Mouse (Mus musculus): ENCODE results near the gene Syn3.
"Not testable (repeated sequence)": the region's sequence is repeated elsewhere in the genome, so short reads cannot be mapped to it uniquely, and the experiment has no call there.

The Syn3 gene

DNA sequence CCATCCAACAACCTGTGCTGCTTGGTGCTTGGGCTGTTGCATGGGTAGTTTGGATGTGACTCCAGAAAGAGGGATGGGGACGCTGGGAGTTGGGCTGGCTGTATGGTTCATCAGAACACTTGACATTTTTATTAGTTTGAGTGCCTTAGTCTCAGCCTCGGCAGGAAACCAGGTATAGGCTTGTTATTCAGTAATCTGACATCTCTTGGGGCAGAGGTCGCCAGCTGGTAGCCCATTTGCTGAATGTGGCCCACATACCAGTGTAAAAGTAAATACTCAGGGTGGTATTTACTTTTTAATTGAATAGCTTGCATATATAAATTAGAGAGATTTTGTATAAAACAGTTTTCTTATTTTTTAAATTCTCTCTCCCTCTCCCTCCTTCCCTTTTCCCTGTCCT is 343.4 kb downstream of the Syn3 start:
- DNase-seq (ENCODE audit: low read depth, low spot score): no peak

- DNase-seq (ENCODE audit: low read depth, low spot score): no peak
Measured at GRCm38 (mm10) chr10:86153221-86153620, 345.5 kb downstream of the Syn3 start.

DNA sequence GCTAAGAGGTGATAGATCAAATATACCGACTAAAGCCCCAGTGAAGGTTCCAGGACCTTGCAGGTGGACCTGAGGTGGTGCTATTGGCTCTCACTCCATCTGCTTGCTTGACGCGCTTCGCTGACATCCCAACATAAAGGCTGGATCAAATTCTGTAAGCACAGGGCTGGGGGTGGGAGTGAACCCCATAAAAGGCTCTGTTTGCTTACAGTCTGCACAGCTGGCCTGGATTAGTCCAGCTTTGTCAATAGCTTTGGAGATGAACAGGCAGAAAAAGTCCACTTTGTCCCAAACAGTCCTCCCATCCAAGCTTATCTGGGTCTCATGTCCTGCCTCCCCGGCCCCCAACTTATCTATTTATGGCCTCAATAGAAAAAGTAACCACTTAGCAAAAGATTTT is 347.3 kb downstream of the Syn3 start:
- no peak for DNase-seq (ENCODE audit: low read depth, low spot score)

GRCm38 (mm10) chr10:86150076-86150475 is 348.6 kb downstream of the Syn3 start:
- no peak for DNase-seq (ENCODE audit: low read depth, low spot score)

DNA sequence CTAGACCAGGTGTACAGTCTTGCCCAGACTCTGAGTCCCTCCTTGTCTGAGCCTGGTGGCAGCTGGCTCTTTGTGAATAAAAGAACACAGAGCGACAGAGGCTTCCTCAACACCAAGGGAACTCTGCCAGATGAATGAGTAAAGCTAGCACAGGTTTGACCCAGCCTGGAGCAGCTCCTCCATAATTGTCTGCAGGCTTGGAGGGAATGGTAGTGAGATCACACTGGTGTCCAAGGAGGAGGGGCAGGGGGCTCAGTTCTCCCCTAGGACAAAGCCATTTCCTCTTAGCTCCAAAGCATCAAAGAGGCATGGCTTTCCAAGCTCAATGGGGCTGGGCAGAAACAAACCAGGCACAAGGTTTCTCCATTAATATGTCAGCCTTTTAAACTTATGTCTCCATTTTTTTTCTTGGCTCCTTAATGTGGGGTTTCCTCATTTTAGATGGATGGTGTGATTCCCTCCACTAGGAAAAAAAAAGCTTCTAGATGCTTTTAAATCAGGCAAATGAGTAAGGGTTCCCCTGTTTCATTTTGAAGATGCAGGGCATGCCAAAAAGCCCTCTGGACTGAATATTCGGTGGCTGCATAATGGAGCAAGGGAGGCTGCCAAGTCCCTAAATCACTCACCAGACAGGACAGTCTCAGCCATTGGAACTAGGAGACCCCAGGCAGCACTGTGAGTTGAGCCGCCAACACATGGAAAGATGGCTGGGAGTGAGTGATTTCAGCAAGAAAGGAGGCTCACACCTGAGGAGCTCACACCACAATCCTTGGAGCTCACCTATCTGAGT is 349.5 kb downstream of the Syn3 start:
- DNase-seq (ENCODE audit: low read depth, low spot score): no peak

- no peak for DNase-seq (ENCODE audit: low read depth, low spot score)
Measured at GRCm38 (mm10) chr10:86139061-86139681, 359.5 kb downstream of the Syn3 start.

DNA sequence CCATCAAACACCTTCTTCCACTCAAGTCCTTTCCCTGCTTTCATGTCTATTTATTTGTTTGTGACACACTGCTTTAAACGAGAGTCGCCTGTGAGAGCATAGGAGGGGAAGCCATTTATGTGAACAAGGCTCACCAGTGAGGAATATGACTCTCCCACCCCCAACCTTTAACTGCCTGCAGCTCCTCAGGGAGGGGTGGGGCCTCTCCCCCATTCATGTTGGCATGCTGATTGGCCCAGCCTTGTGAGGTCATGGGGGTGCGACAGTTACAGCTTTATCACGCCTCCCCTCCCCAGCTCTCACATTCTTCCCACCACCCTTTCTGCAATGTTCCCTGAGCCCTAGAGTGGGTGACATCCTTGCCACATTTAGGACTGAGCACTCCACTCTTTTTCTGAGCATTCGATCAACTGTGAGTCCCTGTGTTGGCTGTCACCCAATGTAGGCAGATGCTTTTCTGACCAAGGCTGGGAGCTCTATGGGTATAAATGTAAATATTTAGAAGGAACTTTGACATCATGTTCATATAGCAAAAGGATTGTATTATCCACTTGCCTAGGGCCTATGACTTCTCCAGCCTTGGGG is 361.0 kb downstream of the Syn3 start:
- no peak for DNase-seq (ENCODE audit: low read depth, low spot score)

DNA sequence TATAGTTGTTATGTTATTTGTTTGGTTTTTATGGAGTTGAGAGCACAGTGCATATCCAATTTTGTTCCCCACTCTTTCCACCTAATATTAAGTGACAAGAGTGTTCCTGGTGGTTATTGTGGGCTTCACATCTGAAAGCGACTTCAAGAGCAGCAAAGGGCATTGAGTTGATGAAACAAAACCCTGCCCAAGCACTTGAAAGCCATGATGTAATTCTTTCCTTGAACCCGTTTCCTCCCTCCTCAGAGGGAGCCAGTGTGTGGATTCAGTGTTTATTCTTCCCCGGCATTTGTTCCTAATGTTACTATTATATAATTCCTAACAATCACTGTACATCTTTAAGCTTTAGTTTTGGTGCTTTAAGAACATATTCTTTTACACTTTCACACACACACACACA is 361.6 kb downstream of the Syn3 start:
- DNase-seq (ENCODE audit: low read depth, low spot score): no peak

- DNase-seq (ENCODE audit: low read depth, low spot score): no peak
Measured at GRCm38 (mm10) chr10:86136249-86136648, 362.4 kb downstream of the Syn3 start.

DNA sequence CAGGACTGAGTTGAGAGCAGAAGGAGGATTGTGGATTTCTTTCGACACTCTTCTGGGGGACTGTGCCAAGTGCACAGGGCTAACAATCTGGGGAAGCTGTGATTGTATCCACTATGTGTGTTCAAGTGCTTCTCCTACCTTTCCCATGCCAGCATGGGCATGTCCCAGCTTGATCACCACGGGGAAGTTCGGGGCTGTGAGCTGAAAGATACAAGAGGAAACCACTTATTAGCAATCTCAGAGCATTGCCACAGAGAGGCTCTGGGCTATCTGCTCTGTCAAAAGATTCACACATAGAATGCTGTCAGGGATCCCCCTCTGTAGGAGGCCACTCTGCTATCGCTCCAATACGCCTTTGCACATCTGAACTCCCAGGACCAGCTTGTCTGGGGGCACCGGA is 363.8 kb downstream of the Syn3 start:
- no peak for DNase-seq (ENCODE audit: low read depth, low spot score)

DNA sequence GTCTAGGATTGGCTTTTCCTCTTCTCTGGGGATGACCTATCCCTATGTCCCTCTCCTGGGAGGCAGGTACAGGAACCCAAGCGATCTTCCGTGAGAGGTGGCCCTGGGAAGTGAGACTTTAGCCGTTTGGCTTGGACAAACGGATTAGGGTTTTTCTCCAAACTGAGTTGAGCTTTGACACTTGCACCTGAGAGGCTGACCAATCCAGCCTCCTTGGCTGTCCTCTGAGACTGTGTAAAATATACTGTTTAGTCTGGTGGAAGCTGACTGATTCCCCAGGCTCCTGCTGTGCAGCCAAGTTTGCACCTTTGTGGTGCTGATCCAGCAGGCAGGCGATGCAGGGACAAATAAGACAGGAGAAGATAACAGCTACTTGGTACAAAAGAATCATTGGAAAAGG is 364.4 kb downstream of the Syn3 start:
- no peak for DNase-seq (ENCODE audit: low read depth, low spot score)

- DNase-seq (ENCODE audit: low read depth, low spot score): no peak
Measured at GRCm38 (mm10) chr10:86132420-86132956, 366.2 kb downstream of the Syn3 start.

- DNase-seq (ENCODE audit: low read depth, low spot score): no peak
Measured at GRCm38 (mm10) chr10:86129046-86129445, 369.6 kb downstream of the Syn3 start.

DNA sequence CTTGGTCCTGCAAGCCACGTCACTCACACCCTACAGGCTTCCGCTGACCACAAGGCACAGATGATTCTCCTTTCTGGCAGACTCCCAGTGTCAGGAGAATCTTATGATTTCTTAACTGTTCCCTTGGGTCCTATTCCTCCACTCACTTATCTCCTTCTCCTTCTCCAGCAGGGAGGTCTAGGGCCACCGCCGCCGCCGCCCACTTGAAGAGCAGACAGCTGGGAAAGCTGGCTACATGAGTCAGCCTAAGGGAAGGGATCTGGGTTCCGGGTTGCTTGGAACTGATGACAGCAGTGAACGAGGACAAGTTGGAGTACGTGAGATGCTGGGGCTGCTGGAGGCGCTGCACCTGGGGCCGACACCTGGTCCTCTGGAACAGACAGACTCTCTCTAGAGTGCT is 372.2 kb downstream of the Syn3 start:
- no peak for DNase-seq (ENCODE audit: low read depth, low spot score)

DNA sequence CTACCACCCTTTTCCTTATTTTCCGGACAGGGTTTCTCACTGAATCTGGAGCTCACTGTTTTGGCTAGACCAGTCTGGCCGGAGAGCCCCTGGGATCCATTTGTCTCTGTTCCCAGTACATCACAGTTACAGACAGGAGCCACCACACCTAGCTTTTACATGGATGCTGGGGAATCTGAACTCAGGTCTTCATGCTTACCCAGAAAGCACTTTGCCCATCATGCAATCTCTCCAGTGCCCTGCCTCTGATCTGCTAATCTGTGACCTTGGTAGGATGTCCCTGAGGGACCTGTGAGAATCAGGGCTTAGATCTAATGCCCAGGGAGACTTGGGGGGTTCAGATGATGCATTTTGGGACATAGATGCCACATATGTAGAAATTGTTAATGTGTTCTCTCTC is 373.3 kb downstream of the Syn3 start:
- no peak for DNase-seq (ENCODE audit: low read depth, low spot score)

DNA sequence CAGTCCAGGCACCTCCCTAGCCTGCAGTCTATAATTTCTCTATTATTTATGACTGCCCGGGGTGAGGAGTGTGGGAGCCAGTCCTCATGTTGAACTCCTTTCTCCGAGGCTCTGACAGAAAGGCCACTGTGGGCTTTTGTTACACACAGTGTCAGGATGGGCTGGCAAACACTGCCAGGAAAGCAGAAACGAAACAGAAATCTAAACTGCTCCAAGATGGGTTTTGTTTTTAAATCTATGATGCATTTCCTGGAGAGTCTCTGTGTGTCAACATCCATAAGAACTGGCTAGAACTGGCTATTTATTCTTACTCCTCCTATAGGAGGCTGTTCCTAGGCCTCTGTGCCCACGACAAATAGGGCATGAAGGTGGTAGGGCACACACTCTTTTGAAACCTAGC is 374.6 kb downstream of the Syn3 start:
- DNase-seq (ENCODE audit: low read depth, low spot score): no peak

GRCm38 (mm10) chr10:86123224-86123623 is 375.5 kb downstream of the Syn3 start:
- no peak for DNase-seq (ENCODE audit: low read depth, low spot score)

- DNase-seq (ENCODE audit: low read depth, low spot score): not testable (repeated sequence)
Measured at GRCm38 (mm10) chr10:86122456-86122855, 376.2 kb downstream of the Syn3 start.

DNA sequence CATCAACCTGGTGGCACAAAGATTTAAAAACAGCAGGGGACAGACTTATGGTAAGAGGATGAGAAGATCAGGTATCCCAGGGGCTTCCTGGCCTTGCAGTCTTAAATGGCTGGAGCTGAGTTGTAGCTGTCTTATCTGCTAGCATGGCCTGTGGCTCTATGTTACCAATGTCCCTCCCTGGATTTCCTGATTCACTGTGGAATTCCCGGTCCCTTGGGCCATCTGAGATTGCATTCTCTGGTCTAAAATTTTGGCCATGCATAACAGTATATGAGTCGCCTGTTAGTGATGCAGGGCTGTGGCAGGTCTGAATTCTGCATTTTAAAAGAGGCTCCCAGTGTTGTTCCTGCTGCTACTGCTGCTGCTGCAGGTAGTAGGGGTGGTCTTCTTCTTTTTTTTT is 382.4 kb downstream of the Syn3 start:
- no peak for DNase-seq (ENCODE audit: low read depth, low spot score)

DNA sequence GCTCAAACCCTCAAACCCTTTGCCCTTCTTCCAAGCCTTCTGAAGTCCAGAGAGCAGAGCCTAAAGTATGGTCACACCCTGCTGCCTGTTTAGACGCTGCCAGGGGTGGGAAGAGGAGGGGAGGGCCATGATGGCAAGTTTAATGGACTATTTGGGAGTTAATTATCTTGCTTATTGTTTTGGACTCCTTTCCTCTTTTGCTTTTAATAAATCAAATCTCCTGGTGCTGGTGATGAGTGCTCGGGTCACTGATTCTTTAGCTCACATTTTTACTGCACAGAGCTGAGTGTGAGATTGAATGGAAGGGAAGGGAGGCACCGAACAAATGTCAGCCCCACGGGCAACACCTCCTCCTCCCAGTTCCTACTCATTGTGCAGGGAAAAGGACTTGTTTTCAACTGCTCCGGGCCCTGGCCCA is 384.3 kb downstream of the Syn3 start:
- DNase-seq (ENCODE audit: low read depth, low spot score): no peak

GRCm38 (mm10) chr10:86108797-86109196 is 389.9 kb downstream of the Syn3 start:
- DNase-seq (ENCODE audit: low read depth, low spot score): no peak

DNA sequence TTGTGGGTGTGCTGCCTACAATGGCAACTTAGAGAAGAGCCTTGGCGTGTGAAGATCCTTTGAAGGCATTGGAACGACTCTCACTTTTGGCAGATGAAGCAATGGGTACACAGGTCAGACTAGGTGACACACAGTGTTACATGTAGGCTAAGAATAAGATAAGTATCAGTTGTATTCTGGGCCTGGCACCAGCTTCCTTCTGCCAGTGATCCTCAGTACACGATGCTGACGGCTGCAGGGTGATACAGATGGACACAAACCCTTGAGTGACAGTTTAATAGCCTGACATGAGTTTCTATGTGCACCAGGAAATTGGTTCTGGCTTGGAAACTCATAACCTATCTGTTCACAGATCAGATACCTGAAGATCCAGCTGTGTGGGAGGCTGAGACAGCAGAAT is 391.0 kb downstream of the Syn3 start:
- no peak for DNase-seq (ENCODE audit: low read depth, low spot score)

GRCm38 (mm10) chr10:86103976-86104375 is 394.7 kb downstream of the Syn3 start:
- DNase-seq (ENCODE audit: low read depth, low spot score): no peak

Measured in WW6 (cell line).